Comparison of ENCODE assay signal across 8 mouse cellular contexts in the genomic region with DNA sequence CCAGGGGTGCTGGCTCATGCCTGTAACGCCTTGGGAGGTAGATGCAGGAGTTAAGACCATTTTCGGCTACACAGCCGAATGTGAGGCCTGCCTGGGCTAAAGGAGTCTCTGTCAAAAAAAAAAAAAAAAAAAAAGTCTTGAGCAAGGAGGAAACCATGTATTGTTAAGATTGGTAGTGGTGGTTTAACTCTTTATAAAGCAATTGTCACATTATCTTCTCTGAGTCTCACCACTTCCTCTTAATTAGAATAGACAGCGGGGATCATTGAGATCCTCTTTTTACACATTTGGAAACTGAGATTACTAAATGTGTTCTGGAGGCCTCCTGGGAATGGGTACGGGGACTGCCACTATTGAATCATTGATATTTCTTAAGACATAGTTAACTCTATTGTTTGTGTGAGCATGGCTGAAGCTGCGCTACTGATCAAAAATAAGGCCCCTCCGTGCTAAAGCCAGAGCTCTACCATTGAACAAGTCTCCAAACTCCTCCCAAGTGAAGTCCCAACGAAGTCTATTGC. TPM values are rescaled to one million over a fixed set of nuclear protein-coding genes. Genes with fewer than 3 reads are reported as not detected.
DNase-seq lines count a peak whose midpoint lies in the region; ATAC-seq lines count a peak whose summit lies in the region.

No protein-coding gene starts in this region.

- peak; percentile 18 for DNase-seq in CD4-positive helper T cell, adult 2 months (ENCODE audit: low read depth, low spot score)
- peak; percentile 49 for DNase-seq in ZHBTc4 (ENCODE audit: low read depth, low spot score)
- DNase-seq in midbrain, embryonic 11.5 days (ENCODE audit: low spot score, missing footprints) = peak; percentile 85
- DNase-seq in urinary bladder, postnatal 36 days (ENCODE audit: low spot score in 2 of 2) = no peak
- no peak for DNase-seq in thymus, postnatal 25 days
- DNase-seq in spleen, adult 12 weeks (ENCODE audit: low spot score) = no peak

- no peaks in the 10 kb centered on the region for H3K27me3 ChIP-seq in heart, embryonic 13.5 days (replicated peaks)
- H3K27me3 ChIP-seq in heart, embryonic 11.5 days (ENCODE audit: control insufficient read depth, insufficient read depth, low read length) = no peaks in the 10 kb centered on the region
- H3K27me3 ChIP-seq in midbrain, embryonic 11.5 days (ENCODE audit: control insufficient read depth, insufficient read depth, low read length) = no peaks in the 10 kb centered on the region

- no peak for ATAC-seq in heart, embryonic 13.5 days (ENCODE audit: extremely low read depth, insufficient number of reproducible peaks, low FRiP score, low TSS enrichment)
- ATAC-seq in heart, embryonic 11.5 days (replicated peaks; ENCODE audit: insufficient number of reproducible peaks, low FRiP score, low TSS enrichment) = no peak
- ATAC-seq in midbrain, embryonic 11.5 days (ENCODE audit: low FRiP score) = no peak

- H3K4me2 ChIP-seq in heart, embryonic 13.5 days = peak overlapping the region; percentile 85
- H3K4me2 ChIP-seq in heart, embryonic 11.5 days = no peak overlapping the region
- H3K4me2 ChIP-seq in midbrain, embryonic 11.5 days = no peak overlapping the region

- H3K4me3 ChIP-seq in heart, embryonic 13.5 days = no peak overlapping the region
- H3K4me3 ChIP-seq in heart, embryonic 11.5 days (ENCODE audit: low read depth, low read length) = no peak overlapping the region
- no peak overlapping the region for H3K4me3 ChIP-seq in midbrain, embryonic 11.5 days (ENCODE audit: low read depth, low read length)

- peaks cover 17% of the 10 kb centered on the region for H3K4me1 ChIP-seq in heart, embryonic 13.5 days
- H3K4me1 ChIP-seq in heart, embryonic 11.5 days (ENCODE audit: control insufficient read depth, insufficient read depth, low read length) = peaks cover 3% of the 10 kb centered on the region; the same call in 1 of the 2 replicates
- peaks cover 3% of the 10 kb centered on the region; the same call in 1 of the 2 replicates for H3K4me1 ChIP-seq in midbrain, embryonic 11.5 days (ENCODE audit: control insufficient read depth, insufficient read depth, low read length)

- H3K36me3 ChIP-seq in heart, embryonic 13.5 days = no peaks in the 10 kb centered on the region
- H3K36me3 ChIP-seq in heart, embryonic 11.5 days (ENCODE audit: control insufficient read depth, insufficient read depth, low read length) = no peaks in the 10 kb centered on the region
- H3K36me3 ChIP-seq in midbrain, embryonic 11.5 days (ENCODE audit: control insufficient read depth, insufficient read depth, low read length) = no peaks in the 10 kb centered on the region

- WGBS in heart, embryonic 13.5 days = 73% methylated on average over 8 of the region's 8 CpGs
- WGBS in heart, embryonic 11.5 days (ENCODE audit: insufficient replicate concordance) = 72% methylated on average over 8 of the region's 8 CpGs
- WGBS in midbrain, embryonic 11.5 days = 72% methylated on average over 8 of the region's 8 CpGs

- no peak overlapping the region for H3K9ac ChIP-seq in heart, embryonic 13.5 days
- no peak overlapping the region for H3K9ac ChIP-seq in heart, embryonic 11.5 days (ENCODE audit: low read depth, low read length)
- H3K9ac ChIP-seq in midbrain, embryonic 11.5 days (ENCODE audit: low read length) = no peak overlapping the region

- H3K9me3 ChIP-seq in heart, embryonic 13.5 days = no peaks in the 10 kb centered on the region
- no peaks in the 10 kb centered on the region for H3K9me3 ChIP-seq in heart, embryonic 11.5 days (replicated peaks; ENCODE audit: control insufficient read depth, low read length)
- no peaks in the 10 kb centered on the region for H3K9me3 ChIP-seq in midbrain, embryonic 11.5 days (ENCODE audit: control insufficient read depth, low read length)

- H3K27ac ChIP-seq in heart, embryonic 13.5 days (replicated peaks) = peak overlapping the region; percentile 97; the same call in 1 of the 2 replicates
- no peak overlapping the region for H3K27ac ChIP-seq in heart, embryonic 11.5 days (ENCODE audit: low read depth, low read length)
- no peak overlapping the region for H3K27ac ChIP-seq in midbrain, embryonic 11.5 days (ENCODE audit: low read depth, low read length)

RNA-seq across cellular contexts. Expression of gene Plpp1, which starts 0.8 kb away (rescaled TPM):
- 49.9 and 54.1 TPM in 2 replicates for polyA plus RNA-seq in heart, embryonic 13.5 days (2015; fragmentation: Nextera tagmentation; extraction: Ambion mirVana)
- 37.3 and 41.7 TPM in 2 replicates for polyA plus RNA-seq in heart, embryonic 11.5 days (2014; fragmentation: Nextera tagmentation; extraction: Ambion mirVana)
- 19.1 and 20.1 TPM in 2 replicates for polyA plus RNA-seq in midbrain, embryonic 11.5 days (2014; fragmentation: Nextera tagmentation; extraction: Ambion mirVana)

Comparison
In these comparisons a context has a peak if more than half of its experiments do, and no peak if none do; other contexts are left out.
1. DNase-seq: peak in CD4-positive helper T cell, adult 2 months (single experiment), ZHBTc4 (single experiment) and midbrain, embryonic 11.5 days (single experiment); none in urinary bladder, postnatal 36 days (0 of 2), thymus, postnatal 25 days (single experiment) and spleen, adult 12 weeks (single experiment).